Mouse (Mus musculus) cortical plate, adult 2 months (tissue): Measurements from ENCODE around the gene Il24. TPM values are rescaled to one million over a fixed set of nuclear protein-coding genes. Genes with fewer than 3 reads are reported as not detected.

Experiments
- H3K27ac ChIP-seq: fragments of 200-500 bp; 2 replicates; pipeline ENCODE4 v1.5.1; 2012; ENCODE audit warnings: low read length, control low read depth, inconsistent platforms; ENCODE audit not compliant: insufficient read depth
- H3K4me1 ChIP-seq: fragments of 200-500 bp; 2 replicates; pipeline ENCODE4 v1.6.1; 2011; ENCODE audit warnings: low read length; ENCODE audit not compliant: control insufficient read depth, insufficient read depth
- H3K4me3 ChIP-seq: fragments of 200-500 bp; 2 replicates; pipeline ENCODE4 v1.5.1; 2011; ENCODE audit warnings: mild to moderate bottlenecking, low read length, control low read depth; ENCODE audit not compliant: insufficient read depth
- CTCF ChIP-seq: fragments of 200-500 bp; IDR thresholded peaks from 2 replicates; pipeline ENCODE4 v1.5.1; 2011; ENCODE audit warnings: mild to moderate bottlenecking, control low read depth, low read length; ENCODE audit not compliant: insufficient read depth; ENCODE audit errors: extremely low read depth
- POLR2A ChIP-seq: fragments of 200-500 bp; IDR thresholded peaks from 2 replicates; pipeline ENCODE4 v1.6.1; 2011; ENCODE audit warnings: mild to moderate bottlenecking, low read length, control low read depth; ENCODE audit not compliant: insufficient read depth; ENCODE audit errors: extremely low read depth
- polyA plus RNA-seq: library from polyadenylated mRNA; depleted of rRNA; stranded (reverse); fragments of >200 nt; gene quantifications from 2 replicates; pipeline ENCODE4 v1.2.3, GENCODE M21; 2012

Gene Il24
- polyA plus RNA-seq, 1 experiment, result not detected

DNA sequence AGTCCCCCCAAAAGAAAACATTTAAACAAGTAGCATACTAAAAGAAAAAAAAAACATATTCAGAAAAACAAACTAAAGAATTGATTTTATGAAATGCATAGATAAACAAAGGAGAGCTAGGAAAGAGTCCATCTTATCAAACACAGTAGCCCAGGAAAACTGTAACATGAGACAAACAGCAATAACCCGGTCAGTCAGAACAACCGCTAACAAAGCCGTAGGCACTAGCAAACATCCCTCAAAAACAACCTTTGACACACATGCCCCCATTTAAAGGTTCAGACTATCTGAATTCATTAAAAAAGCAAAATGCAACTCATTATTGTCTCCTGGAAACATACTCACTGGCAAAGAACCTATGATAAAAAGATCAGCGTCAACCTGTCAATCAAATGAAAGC lies 29.8 kb downstream of the Il24 start:
- TF ChIP-seq POLR2A (no peak), CTCF (no peak)
- H3K27ac ChIP-seq, result no peak overlapping the region

DNA sequence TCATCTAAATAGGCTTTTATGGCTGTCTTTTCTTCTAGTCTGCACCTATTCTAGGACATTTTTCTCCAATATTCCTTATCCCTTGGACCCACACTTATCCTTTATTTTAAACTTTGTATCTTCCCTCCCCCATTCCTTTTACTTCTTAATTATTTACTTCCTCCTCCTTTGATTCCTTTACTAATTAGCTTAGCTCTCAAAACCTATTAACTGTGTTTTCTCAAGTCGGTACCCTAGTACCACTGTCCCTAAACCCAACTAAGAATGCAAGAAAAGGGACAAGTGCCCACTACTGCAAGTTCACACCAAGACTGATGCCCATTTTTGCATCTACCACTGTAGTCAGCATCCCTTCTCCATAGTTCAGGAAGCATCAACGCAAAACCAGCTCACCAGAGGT lies 31.5 kb downstream of the Il24 start:
- no peak overlapping the region for H3K27ac ChIP-seq
- TF ChIP-seq CTCF, result no peak
- no peak overlapping the region for H3K4me3 ChIP-seq
- H3K4me1 ChIP-seq, result no peaks in the 10 kb centered on the region

More for the DNA sequence above, 29.8 kb downstream of the Il24 start:
- H3K4me3 ChIP-seq, result no peak overlapping the region
- no peaks in the 10 kb centered on the region for H3K4me1 ChIP-seq

DNA sequence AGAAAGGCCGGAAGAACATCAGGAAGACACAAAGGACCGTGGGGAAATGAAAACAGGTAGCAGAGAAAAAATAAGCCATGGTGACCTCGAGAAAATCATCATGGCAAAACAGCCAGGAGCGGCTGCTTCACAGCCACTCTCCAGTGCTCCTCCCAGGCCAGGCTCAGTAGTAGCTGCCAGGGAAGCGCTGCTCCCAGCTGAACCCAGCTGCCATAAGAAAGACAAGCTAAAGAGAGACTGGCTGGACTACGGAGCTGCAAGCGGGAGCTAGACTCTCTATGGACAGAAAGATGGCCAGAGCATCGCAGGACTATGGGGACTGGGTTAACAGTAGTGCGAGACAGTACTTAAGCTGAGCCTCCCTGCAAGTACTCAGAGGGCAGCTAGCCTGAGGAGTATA lies 32.4 kb downstream of the Il24 start:
- H3K4me3 ChIP-seq, result no peak overlapping the region
- H3K4me1 ChIP-seq, result no peaks in the 10 kb centered on the region; the same call in 1 of the 2 replicates
- no peak overlapping the region for H3K27ac ChIP-seq
- TF ChIP-seq CTCF (no peak), POLR2A (no peak)

DNA sequence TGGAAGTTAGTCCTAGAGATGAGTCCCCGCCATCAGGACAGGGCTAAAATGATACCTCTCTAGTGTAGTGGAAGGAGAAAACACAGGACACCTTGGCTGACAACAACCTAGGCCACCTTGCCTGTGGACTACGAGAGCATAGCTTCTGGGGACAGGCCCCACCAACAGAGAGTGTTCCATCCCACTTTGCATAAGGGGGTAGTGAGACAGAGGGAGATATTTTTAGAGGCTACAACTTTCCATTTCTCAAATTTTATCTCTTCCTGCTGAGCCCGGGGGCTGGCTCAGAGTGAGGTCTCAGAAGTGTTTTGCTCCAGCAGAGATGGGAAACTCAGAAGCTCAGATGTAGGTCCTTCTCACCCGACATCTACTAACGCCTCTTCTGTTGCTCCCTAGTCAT lies 36.8 kb downstream of the Il24 start:
- Histone ChIP-seq H3K4me3 (no peak overlapping the region), H3K4me1 (no peaks in the 10 kb centered on the region; the same call in 1 of the 2 replicates), H3K27ac (no peak overlapping the region)
- TF ChIP-seq POLR2A, result no peak
- no peak for TF ChIP-seq CTCF

DNA sequence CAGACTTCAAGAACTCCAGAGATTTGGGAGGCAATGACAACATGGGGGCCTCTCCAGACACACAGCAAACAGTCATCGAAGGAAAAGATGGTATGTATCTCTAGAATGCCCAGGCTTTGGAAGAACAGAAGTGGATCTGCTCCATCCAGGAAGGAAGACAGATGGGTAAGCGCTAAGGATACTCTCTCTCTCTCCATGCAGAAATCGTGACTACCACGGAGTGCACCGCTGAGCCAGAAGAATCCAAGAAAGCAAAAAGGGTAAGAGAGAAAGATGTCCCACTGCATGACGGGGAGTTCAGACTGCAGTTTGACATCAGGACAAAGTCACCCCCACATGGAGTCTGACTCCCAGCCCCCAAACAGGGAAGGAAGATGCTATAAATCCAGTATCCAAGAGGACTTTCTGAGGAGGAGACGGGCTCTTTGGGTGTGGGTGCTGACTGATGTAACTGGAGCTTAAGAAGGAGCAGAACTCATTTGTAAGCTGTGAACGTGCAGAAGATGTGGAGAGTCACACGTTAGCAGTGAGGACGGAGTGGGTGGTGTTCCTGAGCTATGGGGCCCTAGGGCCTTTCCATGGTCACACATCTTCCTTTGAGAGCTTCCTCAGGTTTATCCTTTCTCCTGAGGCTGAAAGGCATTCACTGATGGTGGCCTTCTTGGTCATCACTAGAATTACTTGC lies 37.6 kb downstream of the Il24 start:
- no peak for TF ChIP-seq POLR2A
- TF ChIP-seq CTCF, result no peak
- Histone ChIP-seq H3K4me1 (no peaks in the 10 kb centered on the region; the same call in 1 of the 2 replicates), H3K27ac (no peak overlapping the region), H3K4me3 (no peak overlapping the region)

DNA sequence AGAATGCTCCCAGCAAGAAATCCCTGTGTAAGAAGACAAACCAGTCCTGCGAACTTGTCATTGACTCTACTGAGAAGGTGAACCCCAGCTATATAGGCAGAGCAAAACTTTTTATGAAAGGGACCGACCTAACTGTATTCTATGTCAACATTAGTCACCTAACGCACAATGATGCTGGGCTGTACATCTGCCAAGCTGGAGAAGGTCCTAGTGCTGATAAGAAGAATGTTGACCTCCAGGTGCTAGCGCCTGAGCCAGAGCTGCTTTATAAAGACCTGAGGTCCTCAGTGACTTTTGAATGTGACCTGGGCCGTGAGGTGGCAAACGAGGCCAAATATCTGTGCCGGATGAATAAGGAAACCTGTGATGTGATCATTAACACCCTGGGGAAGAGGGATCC lies 42.7 kb downstream of the Il24 start:
- no peaks in the 10 kb centered on the region for H3K4me1 ChIP-seq
- no peak overlapping the region for H3K27ac ChIP-seq
- H3K4me3 ChIP-seq, result no peak overlapping the region
- TF ChIP-seq CTCF (no peak), POLR2A (no peak)

DNA sequence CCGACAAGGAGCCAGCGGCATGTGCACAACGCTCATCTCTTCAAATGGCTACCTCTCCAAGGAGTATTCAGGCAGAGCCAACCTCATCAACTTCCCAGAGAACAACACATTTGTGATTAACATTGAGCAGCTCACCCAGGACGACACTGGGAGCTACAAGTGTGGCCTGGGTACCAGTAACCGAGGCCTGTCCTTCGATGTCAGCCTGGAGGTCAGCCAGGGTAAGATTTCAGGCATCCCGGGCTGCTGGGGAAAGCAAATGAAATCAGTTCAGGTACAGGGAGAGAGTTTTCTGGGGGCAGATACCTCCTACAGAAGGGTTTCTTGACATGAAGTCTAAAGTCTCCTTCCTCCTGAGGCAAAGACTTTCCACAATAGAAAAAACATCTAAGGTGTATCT lies 45.6 kb downstream of the Il24 start:
- TF ChIP-seq CTCF (no peak), POLR2A (no peak)
- no peaks in the 10 kb centered on the region for H3K4me1 ChIP-seq
- no peak overlapping the region for H3K4me3 ChIP-seq
- H3K27ac ChIP-seq, result no peak overlapping the region

DNA sequence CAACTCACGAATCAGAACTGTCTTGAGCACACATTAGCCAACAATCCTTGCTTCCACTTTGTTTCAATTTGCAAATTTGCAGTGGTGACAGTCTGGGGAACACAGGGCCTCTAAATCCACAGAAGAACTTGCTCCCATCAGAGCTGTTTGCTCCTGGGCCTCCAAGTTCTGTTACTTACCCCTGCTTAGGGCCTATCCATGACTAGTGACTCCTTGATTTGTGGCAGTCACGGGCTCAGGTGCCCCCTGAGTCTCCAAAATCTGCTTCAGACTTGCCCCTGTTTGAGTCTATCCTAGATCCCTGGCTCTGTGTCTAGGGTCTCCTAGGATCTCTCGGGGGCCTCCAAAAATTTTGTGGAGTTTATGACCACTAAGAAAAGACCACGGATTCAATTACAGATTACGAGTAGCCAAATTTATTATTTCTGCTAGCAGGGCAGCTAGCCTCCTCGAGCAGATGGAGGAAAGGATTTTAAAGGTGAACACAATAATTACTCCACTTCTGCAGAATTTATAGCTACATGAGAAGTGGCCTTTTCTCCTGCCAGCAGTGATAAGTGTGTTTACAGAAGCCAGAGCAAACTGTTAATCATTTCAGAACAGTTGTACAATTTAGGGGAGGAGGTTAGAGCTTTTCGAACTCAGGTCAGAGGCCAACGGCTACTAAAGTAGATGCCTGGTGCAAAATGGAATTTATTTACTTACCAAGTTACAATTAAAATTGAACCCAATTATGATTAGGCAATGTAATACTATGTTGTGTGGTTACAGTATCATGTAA lies 46.5 kb downstream of the Il24 start:
- Histone ChIP-seq H3K4me3 (no peak overlapping the region), H3K27ac (no peak overlapping the region), H3K4me1 (no peaks in the 10 kb centered on the region)
- TF ChIP-seq CTCF (no peak), POLR2A (no peak)

DNA sequence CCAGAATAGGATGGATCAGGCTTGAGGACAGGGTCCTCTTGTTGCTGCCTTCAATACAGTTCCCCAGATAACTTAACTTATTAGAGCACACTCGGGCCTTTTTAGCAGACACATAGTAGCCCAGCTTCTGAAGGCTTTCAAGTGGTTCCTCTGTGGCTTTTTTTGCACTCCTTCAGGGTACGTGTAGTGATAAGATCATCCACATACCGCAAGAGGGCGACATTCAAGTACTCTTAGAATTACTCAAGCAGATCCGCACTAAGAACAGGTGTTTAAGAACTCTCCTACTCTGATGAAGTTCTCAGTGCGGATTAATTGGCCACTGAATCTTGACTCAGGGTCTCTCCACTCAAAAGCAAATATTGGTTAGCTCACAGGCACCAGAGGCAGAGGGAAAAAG lies 49.0 kb downstream of the Il24 start:
- H3K4me1 ChIP-seq, result no peaks in the 10 kb centered on the region
- H3K27ac ChIP-seq, result no peak overlapping the region
- TF ChIP-seq CTCF (no peak), POLR2A (no peak)
- no peak overlapping the region for H3K4me3 ChIP-seq
